Mouse (Mus musculus) kidney, postnatal 25 days (tissue): ENCODE results near the gene Tmem135.
A peak's percentile ranks its signal among the peaks of the same experiment; 100 is the strongest.
"Not testable (repeated sequence)": the region's sequence is repeated elsewhere in the genome, so short reads cannot be mapped to it uniquely, and the experiment has no call there.

Source experiments
- DNase-seq, 2 experiments: peaks; one replicate each; pipeline ENCODE4 v3.0.0; 2021; ENCODE audit warnings: mixed read lengths in 2 of 2

The Tmem135 gene

GRCm38 (mm10) chr7:89319351-89319750 lies 84.7 kb downstream of the Tmem135 start:
- no peak for DNase-seq

GRCm38 (mm10) chr7:89317088-89317487 lies 86.9 kb downstream of the Tmem135 start:
- not testable (repeated sequence) for DNase-seq

- no peak for DNase-seq
These were observed 87.9 kb downstream of the Tmem135 start for GRCm38 (mm10) chr7:89316112-89316511.

- no peak for DNase-seq
These were observed 92.5 kb downstream of the Tmem135 start for GRCm38 (mm10) chr7:89311555-89311954.

GRCm38 (mm10) chr7:89308926-89309325 lies 95.1 kb downstream of the Tmem135 start:
- DNase-seq = peak in 1 of 2 experiments; percentile 36

GRCm38 (mm10) chr7:89308238-89308637 lies 95.8 kb downstream of the Tmem135 start:
- DNase-seq = no peak

GRCm38 (mm10) chr7:89306831-89307230 lies 97.2 kb downstream of the Tmem135 start:
- DNase-seq = no peak

- DNase-seq = no peak
These were observed 99.1 kb downstream of the Tmem135 start for GRCm38 (mm10) chr7:89304958-89305357.

- no peak for DNase-seq
These were observed 100.3 kb downstream of the Tmem135 start for GRCm38 (mm10) chr7:89303765-89304164.

GRCm38 (mm10) chr7:89298911-89299458 lies 105.0 kb downstream of the Tmem135 start:
- no peak for DNase-seq

- DNase-seq = no peak
These were observed 107.1 kb downstream of the Tmem135 start for GRCm38 (mm10) chr7:89296941-89297340.

- DNase-seq = peak; percentile 24 to 49
These were observed 121.4 kb downstream of the Tmem135 start for GRCm38 (mm10) chr7:89282664-89283063.

- DNase-seq = not testable (repeated sequence)
These were observed 133.6 kb downstream of the Tmem135 start for GRCm38 (mm10) chr7:89270438-89270837.

- DNase-seq = no peak
These were observed 134.2 kb downstream of the Tmem135 start for GRCm38 (mm10) chr7:89269826-89270225.

GRCm38 (mm10) chr7:89267542-89267941 lies 136.5 kb downstream of the Tmem135 start:
- no peak for DNase-seq

- DNase-seq = no peak
These were observed 137.8 kb downstream of the Tmem135 start for GRCm38 (mm10) chr7:89266017-89266760.

- no peak for DNase-seq
These were observed 143.1 kb downstream of the Tmem135 start for GRCm38 (mm10) chr7:89260966-89261365.

- DNase-seq = no peak
These were observed 145.2 kb downstream of the Tmem135 start for GRCm38 (mm10) chr7:89258832-89259231.

GRCm38 (mm10) chr7:89257871-89258502 lies 146.0 kb downstream of the Tmem135 start:
- DNase-seq = no peak

GRCm38 (mm10) chr7:89253772-89254171 lies 150.2 kb downstream of the Tmem135 start:
- no peak for DNase-seq

GRCm38 (mm10) chr7:89253317-89253716 lies 150.7 kb downstream of the Tmem135 start:
- DNase-seq = no peak

GRCm38 (mm10) chr7:89251880-89252453 lies 152.1 kb downstream of the Tmem135 start:
- DNase-seq = no peak

GRCm38 (mm10) chr7:89248135-89248850 lies 155.7 kb downstream of the Tmem135 start:
- DNase-seq = no peak
